Mouse (Mus musculus) liver, adult (tissue): Measurements from ENCODE around the gene Ciao2a.
A peak's percentile ranks its signal among the peaks of the same experiment; 100 is the strongest.

Source experiments
- GATA4 ChIP-seq: IDR thresholded peaks from 2 replicates; pipeline ENCODE4 v1.6.1; 2014; ENCODE audit warnings: mild to moderate bottlenecking, low read length; ENCODE audit not compliant: insufficient replicate concordance

The Ciao2a gene

DNA sequence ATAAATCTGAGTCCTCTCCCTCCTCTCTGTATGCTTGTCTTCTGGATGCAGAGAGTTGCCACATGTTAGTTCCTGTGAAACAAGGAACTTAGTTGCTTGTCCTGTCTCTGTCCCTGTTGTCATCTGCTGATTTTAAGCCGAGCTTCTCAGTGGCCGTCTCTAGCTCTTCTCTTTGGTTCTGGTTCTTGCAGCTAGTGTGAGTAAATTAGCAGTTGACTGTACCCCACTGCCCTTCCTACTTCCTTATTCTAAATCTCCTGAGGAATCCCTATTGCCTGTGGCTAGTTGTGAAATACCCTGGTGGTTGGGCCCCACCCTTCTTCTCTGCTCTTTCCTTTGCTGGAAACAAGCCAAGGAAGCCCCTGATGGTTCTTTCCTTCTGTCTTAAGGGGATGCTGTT, 5.1 kb downstream of the Ciao2a start:
- TF ChIP-seq GATA4: no peak

DNA sequence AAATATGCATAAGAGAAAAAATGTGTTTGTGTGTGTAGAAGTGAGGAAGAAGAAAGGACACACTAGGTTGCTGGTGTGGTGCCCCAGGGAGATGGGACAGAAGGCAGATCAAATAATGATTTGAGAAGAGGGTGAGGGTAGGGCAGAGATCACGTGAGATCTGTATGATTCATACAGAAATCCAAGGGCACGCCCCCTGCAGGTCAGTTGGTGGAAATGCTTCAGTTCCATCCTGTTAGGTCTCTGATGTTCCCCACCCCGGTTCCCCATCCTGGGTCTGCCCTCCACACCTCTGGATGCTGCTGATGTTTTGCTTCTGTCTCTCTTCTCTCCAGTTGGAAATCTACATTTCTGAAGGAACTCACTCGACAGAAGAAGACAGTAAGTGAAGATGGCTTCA, 9.6 kb downstream of the Ciao2a start:
- TF ChIP-seq GATA4: no peak

DNA sequence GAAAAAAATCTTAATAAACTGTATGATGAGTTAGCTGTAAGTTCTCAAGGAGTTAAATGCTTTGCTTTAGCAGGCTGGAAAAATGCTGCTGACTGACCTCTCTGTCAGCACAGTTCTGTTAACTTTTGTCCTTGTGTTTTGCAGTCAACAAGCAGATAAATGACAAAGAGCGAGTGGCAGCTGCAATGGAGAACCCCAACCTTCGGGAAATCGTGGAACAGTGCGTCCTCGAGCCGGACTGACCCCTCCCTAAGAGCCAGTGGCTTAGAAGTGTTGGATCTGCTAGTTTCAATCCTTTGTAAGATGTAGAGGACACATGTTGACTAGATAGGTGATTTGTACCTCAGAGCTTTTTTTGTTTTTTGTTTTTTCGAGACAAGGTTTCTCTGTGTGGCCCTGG, 11.8 kb downstream of the Ciao2a start:
- TF ChIP-seq GATA4: no peak

DNA sequence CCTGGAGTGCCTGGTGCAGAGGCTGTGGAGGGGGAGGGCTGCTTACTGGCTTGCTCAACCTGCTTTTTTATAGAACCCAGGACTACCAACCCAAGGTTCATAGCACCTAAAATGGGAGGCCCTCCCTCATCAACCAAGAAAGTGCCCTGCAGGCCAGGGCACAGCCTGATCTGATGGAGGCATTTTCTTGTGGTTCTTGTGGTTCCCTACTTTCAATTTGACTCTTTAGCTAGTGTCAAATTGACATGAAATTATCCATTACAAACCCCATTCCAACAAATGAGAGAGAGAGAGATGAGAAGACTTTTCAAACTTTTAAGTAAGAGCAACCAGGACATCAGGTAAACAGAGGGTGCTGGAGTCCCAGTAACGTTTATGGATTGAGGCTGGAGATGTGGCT, 15.9 kb downstream of the Ciao2a start:
- no peak for TF ChIP-seq GATA4

DNA sequence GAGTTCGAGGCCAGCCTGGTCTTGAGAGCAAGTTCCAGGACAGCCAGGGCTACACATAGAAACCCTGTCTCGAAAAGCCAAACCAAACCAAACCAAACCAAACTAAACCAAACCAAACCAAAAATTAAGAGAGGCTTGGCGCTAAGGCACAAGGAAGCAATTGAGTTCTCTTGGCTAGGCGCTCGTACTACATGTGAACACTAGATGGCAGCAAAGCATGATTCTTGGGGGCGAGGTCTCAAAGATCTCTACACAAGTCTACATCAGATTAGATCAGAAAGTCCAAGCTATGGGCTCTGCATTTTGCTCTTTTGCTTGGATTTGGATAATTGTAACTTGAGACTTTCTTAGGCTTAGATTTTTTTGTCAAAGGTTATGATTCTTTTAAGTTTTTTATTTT, 17.8 kb downstream of the Ciao2a start:
- no peak for TF ChIP-seq GATA4

DNA sequence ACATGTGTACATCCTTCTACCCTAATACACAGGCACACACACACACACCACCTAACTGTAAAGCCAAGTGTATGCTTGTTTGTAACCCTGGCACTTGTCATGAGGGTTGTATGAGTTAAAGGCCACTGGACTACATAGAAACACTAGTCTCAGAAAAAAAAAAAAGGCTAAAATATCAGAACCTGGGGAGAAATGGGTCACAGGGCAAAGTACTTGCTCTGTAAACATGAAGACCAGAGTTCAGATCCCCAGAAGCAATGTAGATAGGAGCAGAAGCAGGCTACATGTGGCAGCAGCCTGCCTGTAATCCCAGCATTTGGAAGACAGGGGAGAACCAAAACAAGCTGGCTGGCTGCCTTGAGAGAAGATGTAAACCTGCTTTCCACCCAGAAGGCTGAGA, 19.7 kb downstream of the Ciao2a start:
- TF ChIP-seq GATA4: no peak

DNA sequence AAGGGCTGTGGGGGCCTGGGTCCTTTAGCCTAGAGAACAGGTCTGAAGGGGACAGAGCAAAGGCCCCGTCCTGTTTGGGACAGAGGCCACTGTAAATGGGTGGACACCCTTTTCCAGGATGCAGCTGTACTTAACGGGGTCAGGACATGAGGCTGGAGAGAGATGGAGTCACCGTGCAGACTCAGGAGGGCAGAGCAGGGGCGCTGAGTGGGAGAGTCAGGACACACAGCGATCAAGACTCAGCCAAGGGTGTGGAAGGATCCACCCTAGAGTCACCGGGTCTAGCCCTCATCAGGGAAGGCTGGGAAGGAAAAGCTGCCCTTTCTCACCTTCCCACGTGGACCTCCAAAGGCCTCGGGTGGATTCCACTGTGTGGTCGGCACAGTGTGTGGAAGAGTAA, 25.6 kb downstream of the Ciao2a start:
- no peak for TF ChIP-seq GATA4

DNA sequence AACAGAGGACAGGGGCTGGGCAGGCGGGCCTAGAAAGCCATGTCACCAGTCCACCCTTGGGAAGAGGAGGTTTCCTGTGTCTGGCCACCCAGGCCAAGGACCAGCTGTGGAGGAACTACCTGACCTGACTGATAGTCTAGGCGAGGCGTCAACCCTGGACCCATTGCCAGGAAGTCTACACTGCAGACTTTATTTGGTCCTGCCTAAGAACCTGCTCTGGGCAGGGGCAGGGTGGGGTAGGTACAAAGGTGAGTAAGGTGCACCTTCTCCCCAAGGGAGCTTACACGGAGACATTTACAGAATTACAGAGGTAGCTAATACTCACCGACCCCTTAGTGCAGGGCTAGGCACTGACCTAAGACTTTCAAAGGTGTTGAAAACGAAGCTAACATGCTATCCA, 27.2 kb downstream of the Ciao2a start:
- TF ChIP-seq GATA4: no peak

DNA sequence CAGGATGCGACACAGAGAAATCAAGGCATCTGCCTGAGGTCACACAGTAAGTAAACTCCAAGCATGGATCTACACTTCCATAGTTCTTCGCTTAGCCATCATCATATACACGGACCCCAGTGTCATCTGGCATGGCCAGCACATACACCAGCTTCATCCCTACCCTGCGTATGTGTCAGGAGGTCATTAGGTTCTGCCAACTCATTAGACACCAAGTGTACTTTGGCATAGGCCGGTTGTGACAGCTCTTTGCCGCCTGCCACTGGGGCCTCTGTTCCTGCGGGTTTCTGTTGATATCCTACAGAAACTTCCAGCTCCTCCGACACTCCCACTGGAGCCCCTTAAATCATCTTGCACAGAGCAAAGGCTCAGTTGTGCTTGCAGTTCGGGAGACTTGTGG, 27.6 kb downstream of the Ciao2a start:
- no peak for TF ChIP-seq GATA4

DNA sequence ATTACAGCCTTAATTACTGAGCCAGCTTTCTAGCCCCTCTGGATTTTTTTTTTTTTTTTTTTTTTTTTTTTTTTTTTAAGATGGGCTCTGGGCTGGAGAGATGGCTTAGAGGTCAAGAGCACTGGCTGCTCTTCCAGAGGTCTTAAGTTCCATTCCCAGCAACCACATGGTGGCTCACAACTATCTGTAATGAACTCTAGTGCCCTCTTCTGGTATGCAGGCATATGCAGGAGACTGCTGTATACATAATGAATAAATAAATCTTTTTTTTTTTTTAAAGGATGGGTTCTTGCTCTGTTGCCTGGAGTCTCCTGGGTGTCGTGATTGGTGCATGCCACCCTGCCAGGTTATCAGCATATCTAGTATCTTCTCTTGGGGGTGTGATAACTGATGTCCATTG, 29.1 kb downstream of the Ciao2a start:
- TF ChIP-seq GATA4: no peak

DNA sequence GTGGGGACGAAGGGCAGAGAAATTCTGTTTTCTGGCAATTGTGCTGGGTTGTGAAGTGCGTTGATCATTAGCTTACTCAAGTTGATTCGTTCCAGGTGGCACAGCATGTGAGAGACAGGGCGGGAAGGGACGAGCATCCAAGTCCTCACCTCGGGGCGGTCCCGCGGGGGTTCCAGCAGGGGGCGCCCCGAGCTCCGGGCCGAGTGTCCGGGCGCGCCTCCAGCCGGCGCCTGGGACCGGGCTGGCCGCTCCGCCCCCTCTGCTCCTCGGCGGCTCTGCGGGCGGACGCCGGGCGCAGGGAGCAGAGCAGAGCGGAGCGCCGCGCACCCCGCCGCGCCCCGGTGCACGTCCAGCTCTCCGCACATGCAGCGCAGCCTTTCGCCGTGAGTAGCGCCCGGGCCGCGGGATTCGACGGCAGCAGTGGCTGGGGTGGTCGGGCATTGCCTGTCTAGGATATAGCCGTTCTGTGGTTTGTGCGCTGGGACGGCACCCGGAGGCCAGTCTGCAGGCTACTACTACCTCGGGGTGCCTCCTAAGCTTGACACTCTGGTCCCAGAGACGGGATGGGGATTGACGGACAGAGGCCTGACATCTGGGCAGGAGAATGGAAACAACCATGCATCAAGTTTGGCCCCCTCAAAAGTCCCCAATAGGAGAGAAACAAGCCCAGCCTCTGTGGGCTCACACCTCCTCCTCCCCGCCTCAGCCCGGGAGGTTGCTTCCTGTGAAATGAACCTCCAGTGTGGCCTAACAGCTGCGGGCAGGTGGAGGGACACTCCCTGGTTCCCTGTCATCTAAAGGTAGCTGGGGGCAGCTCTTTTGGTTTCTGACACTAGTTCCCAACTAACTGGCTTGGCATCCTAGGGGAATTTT, 31.8 kb downstream of the Ciao2a start, which contains the start of gene Dapk2:
Gene Dapk2, plus strand, starts transcription at position 266 of the 873 bp plus-strand sequence.
- no peak for TF ChIP-seq GATA4

DNA sequence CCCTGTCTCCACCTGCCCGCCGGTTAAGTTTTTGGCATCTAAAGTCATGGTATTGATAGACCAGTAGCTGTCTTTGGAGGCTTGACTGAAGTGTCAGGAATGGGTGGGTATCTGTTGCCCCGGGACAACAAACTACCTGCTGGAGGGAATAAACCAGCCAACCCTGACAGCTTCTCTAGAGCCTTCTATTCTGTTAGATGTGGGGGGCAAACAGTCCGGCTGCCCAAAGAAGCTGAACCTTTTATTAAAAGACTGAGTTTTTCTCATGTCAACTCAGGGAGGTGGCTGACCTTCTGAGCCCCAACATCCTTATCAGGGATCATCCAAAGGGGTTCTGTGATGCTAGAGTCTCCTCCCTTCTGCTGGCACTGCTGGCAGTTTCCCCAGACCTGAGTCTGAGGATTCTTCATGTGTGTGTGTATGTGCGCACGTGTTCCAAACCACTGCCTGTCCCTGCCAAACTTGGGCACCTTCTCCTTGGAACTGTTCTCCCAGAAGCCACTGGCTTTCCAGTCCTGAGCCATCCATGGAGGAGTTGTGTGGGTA, 32.5 kb downstream of the Ciao2a start:
- no peak for TF ChIP-seq GATA4

DNA sequence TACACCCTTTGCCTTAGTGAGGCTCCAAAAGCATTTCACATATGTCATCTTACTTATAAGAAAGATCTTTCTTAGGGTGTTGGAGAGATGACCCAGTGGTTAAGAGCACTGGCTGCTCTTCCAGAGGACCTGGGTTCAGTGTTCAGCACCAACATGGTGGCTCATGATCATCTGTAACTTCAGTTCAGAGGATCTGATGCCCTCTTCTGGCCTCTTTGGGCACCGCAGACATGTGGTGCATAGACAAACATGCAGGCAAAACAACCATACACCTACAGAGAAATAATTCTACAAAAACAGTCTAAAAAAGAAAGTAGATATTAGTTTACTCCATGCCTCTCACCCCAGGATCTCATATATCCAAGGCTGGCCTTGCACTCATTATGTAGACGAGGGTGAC, 33.7 kb downstream of the Ciao2a start:
- no peak for TF ChIP-seq GATA4

DNA sequence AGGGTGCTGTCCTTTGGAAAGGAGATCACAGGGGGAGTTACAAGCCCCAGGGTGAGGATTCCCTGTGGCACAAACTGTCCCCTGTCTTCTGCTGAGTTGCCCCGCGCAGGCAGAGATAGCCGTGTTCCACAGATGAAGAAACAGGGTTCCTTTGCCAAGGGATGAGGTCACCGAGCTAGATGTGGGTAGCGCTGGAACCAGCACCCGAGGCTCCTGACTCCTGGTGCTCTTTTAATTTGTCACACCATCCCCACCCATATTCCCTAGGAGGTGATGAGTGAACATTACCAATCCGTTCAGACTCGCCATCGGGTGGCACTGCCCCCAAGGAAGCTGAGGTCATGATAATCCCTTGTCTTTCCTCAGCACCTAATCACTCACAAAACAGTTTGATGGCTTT, 36.6 kb downstream of the Ciao2a start:
- peak; percentile 70; the same call in 1 of the 2 replicates for TF ChIP-seq GATA4

DNA sequence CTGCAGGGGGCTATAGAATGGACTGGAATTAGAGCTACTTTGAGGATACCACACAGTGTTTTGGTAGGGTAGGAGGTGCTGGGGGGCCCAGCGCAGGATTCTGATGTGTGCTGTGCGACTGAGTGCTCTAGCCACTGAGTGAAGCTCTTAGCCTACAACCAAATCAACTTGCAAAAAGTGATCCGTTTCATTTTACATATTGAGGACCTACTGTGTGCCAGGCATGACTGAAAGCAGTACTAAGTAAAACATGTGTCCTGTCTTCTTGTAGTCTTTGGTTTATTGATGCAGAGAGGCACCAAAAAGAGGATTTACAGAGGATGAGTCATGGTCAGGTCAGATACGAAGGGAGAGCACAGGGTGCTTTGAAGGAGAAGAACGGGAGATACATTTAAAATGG, 40.8 kb downstream of the Ciao2a start:
- TF ChIP-seq GATA4: no peak

DNA sequence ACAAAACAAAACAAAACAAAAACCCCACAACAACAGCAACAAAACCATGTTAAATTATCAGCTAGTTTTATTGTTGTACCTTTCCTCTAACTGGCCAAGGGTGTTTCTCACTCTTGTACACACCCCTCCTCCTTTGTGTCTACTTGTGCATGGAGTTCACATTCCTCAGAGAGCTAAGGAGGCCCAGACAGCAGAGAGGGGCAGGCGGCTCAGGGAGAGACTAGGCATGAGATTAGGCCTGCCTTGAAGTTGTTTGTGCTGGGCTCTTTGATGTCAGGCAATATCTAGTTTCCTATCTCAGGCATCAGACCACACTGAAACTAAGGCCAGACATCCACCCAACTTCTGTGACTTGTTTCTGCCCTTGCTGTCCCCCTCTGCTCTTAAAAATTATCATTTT, 41.8 kb downstream of the Ciao2a start:
- TF ChIP-seq GATA4: no peak

DNA sequence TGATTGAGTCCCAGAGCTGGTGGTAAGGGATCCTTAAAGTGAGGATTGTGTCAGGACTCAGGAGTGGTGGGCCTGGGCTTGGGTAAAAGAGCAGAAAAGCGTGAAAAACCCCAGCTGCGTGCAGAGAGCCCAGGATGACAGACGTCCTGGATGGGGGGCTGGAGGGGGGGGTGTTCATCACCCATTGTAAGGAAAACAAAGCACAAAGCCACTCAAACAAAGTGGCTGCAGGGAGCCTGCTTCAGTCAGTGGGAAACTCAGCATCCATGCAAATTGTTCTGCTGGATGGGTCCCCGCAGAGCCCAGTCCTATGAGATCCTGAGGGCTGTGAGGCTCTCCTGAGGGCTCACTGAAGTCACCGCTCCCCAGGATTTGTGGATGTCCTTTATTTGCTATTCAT, 44.1 kb downstream of the Ciao2a start:
- TF ChIP-seq GATA4: no peak
